Mouse (Mus musculus) regulatory T cell (primary cell): ENCODE measurements at regions not wholly inside any gene's neighbourhood (a gene's known extent, or its start where the extent isn't known, plus 50 kb on each side); places are given as distances from the start of the nearest gene placed in this dataset.

Experiments
- in situ Hi-C: fragments of 300-600 bp; cut with MboI, MseI; formaldehyde crosslinking; loops from one replicate; pipeline ENCODE4 v1.15.1; 2025; ENCODE audit warnings: high pct_unique_total_duplicates

DNA sequence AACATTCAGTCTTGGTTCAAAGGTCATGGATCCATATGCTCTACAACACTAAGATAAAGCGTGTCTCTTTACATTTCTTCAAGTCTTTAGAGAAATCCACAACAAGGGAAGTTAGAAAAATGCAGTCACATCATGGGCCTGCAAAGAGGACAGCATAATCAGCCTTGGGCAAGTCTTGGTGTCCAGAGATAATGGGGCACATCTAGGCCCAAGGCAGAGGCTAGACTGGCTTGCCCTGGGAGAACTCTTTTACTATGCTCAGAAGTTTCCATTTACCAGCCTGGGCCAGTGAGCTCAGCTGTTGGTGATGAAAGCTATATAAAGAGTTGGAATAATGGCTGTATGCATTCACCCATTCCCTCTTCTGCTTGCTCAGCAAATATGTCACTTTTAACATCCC, 67.9 kb upstream of the Parp11 start:
- in situ Hi-C loops: loop anchor here (5.0 kb wide), 1 partner anchor 431 kb away; no protein-coding TSS in a partner anchor

DNA sequence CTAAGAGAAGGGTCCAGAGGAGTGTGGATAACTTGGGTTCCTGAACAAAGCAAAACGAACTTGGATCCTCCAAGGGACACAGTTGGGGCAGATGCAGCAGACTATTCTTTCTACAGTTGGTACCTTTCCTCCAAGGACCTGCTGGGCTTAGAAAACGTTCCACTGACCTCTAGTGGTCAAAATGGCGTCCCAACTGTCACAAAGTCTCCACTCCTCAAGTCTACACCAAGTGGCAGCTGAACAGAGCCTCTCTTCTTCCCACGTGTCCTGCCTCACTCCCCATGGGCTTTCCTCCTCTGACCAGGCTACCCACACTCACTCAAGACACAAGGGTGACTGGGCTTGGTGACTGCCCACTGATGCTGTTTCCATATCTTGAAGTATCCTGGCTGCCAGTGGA, 67.1 kb upstream of the Parp11 start:
- in situ Hi-C loops: loop anchor here (5.0 kb wide), 1 partner anchor 432 kb away; no protein-coding TSS in a partner anchor

DNA sequence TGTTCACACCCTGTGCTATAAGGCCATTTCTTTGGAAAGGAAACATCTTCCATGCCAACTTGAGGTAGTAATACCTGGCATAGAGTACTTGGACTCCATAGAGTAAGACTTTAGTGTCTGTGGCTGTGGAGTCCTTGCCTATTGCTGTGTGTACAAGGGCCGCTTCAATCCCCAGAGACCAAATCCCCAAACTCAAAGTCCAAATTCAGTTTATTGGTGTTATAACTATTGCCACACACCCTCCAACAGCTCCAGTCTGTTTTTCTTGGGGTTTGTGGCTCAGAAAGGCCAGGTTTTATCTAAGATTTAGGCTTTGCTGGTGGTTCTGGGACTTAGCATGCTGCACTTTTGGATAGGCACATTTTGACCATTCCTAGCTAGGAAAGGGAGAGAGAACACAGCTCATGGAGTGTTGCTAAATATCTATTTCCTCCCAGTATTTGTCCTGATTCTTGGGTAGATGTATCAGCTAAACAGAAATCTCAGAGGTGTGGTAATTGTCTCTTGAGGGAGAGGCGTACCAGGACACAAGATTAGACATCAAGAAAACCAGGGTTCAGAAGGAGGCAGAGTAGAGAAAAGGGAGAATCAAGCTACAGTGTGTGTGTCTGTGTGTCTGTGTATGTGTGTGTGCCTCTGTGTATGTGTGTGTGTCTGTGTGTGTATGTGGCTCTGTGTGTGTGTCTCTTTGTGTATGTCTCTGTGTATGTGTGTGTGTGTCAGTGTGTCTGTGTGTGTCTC, 65.3 kb upstream of the Parp11 start:
- in situ Hi-C loops: no loop called here

DNA sequence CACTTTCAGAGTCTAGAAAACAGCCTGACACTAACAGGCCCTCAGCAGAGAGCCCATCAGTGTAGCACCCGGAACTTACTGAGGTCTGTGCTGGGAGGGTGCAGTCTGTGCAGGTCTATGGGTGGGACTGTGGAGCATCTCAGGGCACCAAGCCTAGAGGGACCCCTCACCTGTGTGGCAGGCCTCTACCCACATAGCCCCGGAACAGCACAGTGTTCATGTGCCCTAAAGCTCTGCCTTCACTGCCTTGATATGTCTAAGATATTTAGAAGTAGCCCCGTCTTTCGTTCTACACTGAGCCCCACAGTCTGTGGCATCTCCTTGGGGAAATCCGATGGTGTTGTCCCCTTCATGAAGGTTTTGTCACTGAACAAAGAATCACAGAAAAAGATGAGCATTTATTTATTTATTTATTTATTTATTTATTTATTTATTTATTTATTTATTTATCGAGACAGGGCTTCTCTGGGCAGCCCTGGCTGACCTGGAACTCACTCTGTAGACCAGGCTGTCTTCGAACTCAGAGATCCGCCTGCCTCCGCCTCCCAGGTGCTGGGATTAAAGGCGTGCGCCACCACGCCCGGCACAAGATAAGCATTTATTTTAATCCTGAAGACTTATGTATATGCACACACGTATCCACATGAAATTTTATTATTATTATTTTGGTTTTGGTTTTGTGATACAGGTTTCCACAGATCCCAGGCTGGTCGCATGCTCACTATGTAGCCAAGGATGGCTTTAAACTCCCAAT, 55.2 kb upstream of the Parp11 start:
- in situ Hi-C loops: no loop called here

DNA sequence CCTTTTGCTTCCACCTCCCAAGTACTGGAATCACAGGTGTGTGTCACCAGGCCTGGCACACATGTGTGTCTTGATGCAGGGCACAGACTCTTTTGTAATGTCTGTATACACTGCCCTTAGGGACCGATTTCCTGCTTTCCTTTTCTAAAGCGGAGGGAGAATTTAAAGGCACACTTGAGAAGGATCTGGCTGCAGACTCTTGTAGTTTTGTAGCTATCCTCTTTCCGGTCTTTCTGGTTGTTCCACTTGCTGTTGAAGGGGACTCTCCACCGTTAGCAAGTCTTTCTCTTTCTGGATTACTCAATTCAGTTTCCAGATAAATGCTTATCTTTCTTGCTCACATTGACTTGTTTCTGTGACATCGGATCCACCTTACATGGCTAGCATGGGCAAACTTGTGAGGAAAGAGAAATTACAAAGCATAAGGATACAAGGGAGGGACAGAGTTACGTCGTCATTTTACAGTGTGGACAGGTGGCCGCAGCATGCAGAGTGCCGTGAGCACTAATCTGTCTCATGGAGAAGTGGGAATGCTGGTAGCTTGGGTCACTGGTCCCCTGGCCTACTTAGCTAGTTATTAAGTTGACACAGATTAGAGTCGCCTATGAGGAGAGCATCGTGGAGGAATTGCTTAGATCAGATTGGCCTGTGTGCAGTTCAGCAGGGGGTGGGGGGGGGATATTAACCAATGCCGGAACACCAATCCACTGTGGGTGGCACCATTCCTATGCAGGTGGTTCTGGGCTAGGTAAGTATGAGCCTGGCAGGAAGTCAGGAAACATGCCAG, 54.4 kb upstream of the Parp11 start:
- in situ Hi-C loops: no loop called here

DNA sequence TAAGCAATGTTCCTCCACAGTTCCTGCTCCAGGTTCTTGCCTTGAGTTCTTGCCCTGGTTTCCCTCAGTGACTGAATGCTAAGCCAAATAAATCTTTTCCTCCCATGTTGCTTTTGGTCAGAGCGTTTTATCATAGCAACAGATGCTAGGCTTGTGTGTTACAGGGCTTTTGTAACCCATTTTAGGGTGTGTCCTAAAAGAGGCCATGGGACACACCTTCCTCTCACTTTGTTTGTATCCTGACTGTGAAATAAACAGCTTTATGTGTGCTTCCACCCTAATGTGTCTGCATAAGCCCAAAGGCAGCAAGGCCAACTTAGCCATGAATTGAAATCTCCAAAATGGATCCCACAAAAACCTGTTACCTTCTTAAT, 53.9 kb upstream of the Parp11 start:
- in situ Hi-C loops: no loop called here

DNA sequence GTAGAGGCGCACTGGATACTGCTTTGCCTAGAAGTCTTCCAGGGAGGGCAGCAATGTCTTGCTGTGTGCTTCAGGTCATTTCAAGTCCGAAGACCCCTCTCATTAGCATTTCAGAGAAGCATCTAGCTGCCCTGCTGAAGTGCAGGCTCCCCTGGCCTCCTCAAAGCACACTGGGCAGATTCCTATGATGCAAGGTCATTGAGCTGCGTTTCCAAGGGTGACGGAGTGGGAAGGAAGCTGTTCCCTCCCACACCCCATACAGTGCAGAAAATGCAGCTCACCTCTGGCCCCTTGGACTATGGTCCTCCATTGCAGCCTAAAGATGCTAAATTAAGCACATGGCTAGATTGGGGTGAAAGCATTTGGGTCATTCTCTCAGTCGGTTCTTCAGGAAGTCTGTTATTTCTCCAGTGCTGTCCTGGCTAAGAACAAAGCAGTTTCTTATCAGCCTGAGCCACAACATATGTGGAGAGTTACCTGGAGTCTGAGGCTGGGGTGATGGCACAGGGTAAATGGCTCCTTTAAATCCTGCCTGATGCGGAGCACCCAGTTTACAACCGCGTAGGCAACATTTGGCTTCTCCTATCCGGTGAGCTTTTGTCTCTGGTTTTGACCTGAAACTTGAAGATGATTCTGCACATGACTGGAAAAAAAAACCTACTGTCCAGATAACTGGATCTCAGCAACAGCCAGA, 52.6 kb upstream of the Parp11 start:
- in situ Hi-C loops: no loop called here
